ENCODE assay signal across 11 mouse cellular contexts in genomic region chr15:9073684-9074083, GRCm38 (mm10). TPM values are rescaled to one million over a fixed set of nuclear protein-coding genes. Genes with fewer than 3 reads are reported as not detected.
DNase-seq lines count a peak whose midpoint lies in the region; ATAC-seq and TF ChIP-seq lines count a peak whose summit lies in the region.
"Had no signal": no experiment of that assay in that cellular context is flagged by ENCODE, and none has a peak within 500 bp of the region (broad histone marks: within the 10 kb centered on the region; RNA-seq: fewer than 3 reads in every experiment).

No protein-coding gene starts in this region.

- TF ChIP-seq CTCF in gastrocnemius, adult 2 months (IDR thresholded peaks at IDR 0.05) = no peak

- WGBS in lung, embryonic 16.5 days = 65% methylated on average over 5 of the region's 5 CpGs
- WGBS in limb, embryonic 13.5 days = 73% methylated on average over 5 of the region's 5 CpGs

- intact Hi-C loops in gastrocnemius, adult 2 months (cut with DNase I) = no loop called here

- peak overlapping the region; percentile 66 for H3K4me2 ChIP-seq in lung, embryonic 16.5 days (ENCODE audit: low read depth, low read length)
- peak overlapping the region; percentile 78 for H3K4me2 ChIP-seq in limb, embryonic 13.5 days (replicated peaks)

- no peaks in the 10 kb centered on the region for H3K27me3 ChIP-seq in lung, embryonic 16.5 days (ENCODE audit: control insufficient read depth, insufficient read depth, low read depth, low read length)
- H3K27me3 ChIP-seq in limb, embryonic 13.5 days = no peaks in the 10 kb centered on the region
- no peaks in the 10 kb centered on the region for H3K27me3 ChIP-seq in splenic B cell, adult 2 months (ENCODE audit: control insufficient read depth, insufficient read depth, low read length, poor library complexity, severe bottlenecking)

- no peaks in the 10 kb centered on the region for H3K9me3 ChIP-seq in lung, embryonic 16.5 days (ENCODE audit: control insufficient read depth, low read length)
- no peaks in the 10 kb centered on the region for H3K9me3 ChIP-seq in limb, embryonic 13.5 days

- DNase-seq in gastrocnemius, adult 2 months = no peak
- DNase-seq in gastrocnemius, adult 8-10 months (ENCODE audit: low spot score in 2 of 2) = no peak
- no peak for DNase-seq in lung, postnatal 14 days
- peak; percentile 57 for DNase-seq in splenic B cell, adult 2 months (ENCODE audit: low read depth, low spot score)
- no peak for DNase-seq in ovary, postnatal 10 days (ENCODE audit: low spot score)
- DNase-seq in adrenal gland, adult 8-10 months = no peak
- DNase-seq: cerebellum, adult 11 months; layer of hippocampus, postnatal 36 days; spleen, adult 18-20 months had no signal

- no peaks in the 10 kb centered on the region for H3K36me3 ChIP-seq in lung, embryonic 16.5 days (ENCODE audit: control insufficient read depth, insufficient read depth, low read length)
- H3K36me3 ChIP-seq in limb, embryonic 13.5 days = peaks cover 3% of the 10 kb centered on the region; the same call in 1 of the 2 replicates
- no peaks in the 10 kb centered on the region for H3K36me3 ChIP-seq in splenic B cell, adult 2 months (ENCODE audit: control insufficient read depth, insufficient read depth, low read length, poor library complexity, severe bottlenecking)

- peak overlapping the region; percentile 96; the same call in 1 of the 2 replicates for H3K9ac ChIP-seq in lung, embryonic 16.5 days (ENCODE audit: low read length)
- H3K9ac ChIP-seq in limb, embryonic 13.5 days = no peak overlapping the region

- no peak overlapping the region; the same call in 1 of the 2 replicates for H3K4me3 ChIP-seq in gastrocnemius, adult 2 months
- H3K4me3 ChIP-seq in lung, embryonic 16.5 days (ENCODE audit: low read length) = peak overlapping the region; percentile 97
- peak overlapping the region; percentile 88 for H3K4me3 ChIP-seq in limb, embryonic 13.5 days

- H3K27ac ChIP-seq in gastrocnemius, adult 2 months = peak overlapping the region; percentile 91; the same call in 1 of the 2 replicates
- H3K27ac ChIP-seq in lung, embryonic 16.5 days (ENCODE audit: low read length) = peak overlapping the region; percentile 96
- no peak overlapping the region for H3K27ac ChIP-seq in limb, embryonic 13.5 days

- peaks cover 45% of the 10 kb centered on the region for H3K4me1 ChIP-seq in lung, embryonic 16.5 days (replicated peaks; ENCODE audit: control insufficient read depth, insufficient read depth, low read length)
- peaks cover 44% of the 10 kb centered on the region for H3K4me1 ChIP-seq in limb, embryonic 13.5 days

- ATAC-seq in lung, embryonic 16.5 days (ENCODE audit: low read depth) = no peak
- no peak for ATAC-seq in limb, embryonic 13.5 days (ENCODE audit: low FRiP score, low read depth)

RNA-seq across cellular contexts. Expression of gene Nadk2, which starts 2.6 kb away (rescaled TPM):
- total RNA-seq in gastrocnemius, adult 2 months (2021) = 10 to 100 TPM; 32.2 to 42.6 TPM
- total RNA-seq in gastrocnemius, adult 8-10 months (2022) = 10 to 100 TPM; 30.8 to 41.8 (median 37.9) TPM
- polyA plus RNA-seq in lung, embryonic 16.5 days (2015; fragmentation: Nextera tagmentation; extraction: Ambion mirVana) = 27.4 and 31.8 TPM in 2 replicates
- 25.4 and 27.9 TPM in 2 replicates for polyA plus RNA-seq in limb, embryonic 13.5 days (2015; fragmentation: Nextera tagmentation; extraction: Ambion mirVana)
- 10 to 100 TPM; 66.3 to 80.1 (median 74.6) TPM for total RNA-seq in adrenal gland, adult 8-10 months (2022)
